Mouse (Mus musculus) kidney, postnatal 0 days (tissue): ENCODE measurements around the gene 4930590J08Rik. TPM values are rescaled to one million over a fixed set of nuclear protein-coding genes. Genes with fewer than 3 reads are reported as not detected.
A peak's percentile ranks its signal among the peaks of the same experiment; 100 is the strongest.
"Not testable (repeated sequence)": the region's sequence is repeated elsewhere in the genome, so short reads cannot be mapped to it uniquely, and the experiment has no call there.

Experiments
- ATAC-seq: fragments of 200-750 bp; cut with Nextera tagmentation; replicated peaks from 2 replicates; pipeline ENCODE4 v1.8.0; 2017; ENCODE audit warnings: low read depth, moderate number of reproducible peaks, moderate TSS enrichment, moderate library complexity; ENCODE audit not compliant: low FRiP score
- DNase-seq: peaks from one replicate; pipeline ENCODE4 v3.0.0-alpha.2; 2016; ENCODE audit warnings: low spot score
- H3K27ac ChIP-seq: fragments of 300-500 bp; sonication (generic); 2 replicates; pipeline ENCODE4 v1.5.1; 2014; ENCODE audit warnings: mild to moderate bottlenecking
- H3K27me3 ChIP-seq: fragments of 300-500 bp; sonication (generic); 2 replicates; pipeline ENCODE4 v1.6.1; 2014; ENCODE audit warnings: low read length, mixed read lengths; ENCODE audit not compliant: insufficient read depth
- H3K36me3 ChIP-seq: fragments of 300-500 bp; sonication (generic); 2 replicates; pipeline ENCODE4 v1.6.1; 2014; ENCODE audit warnings: low read length, mixed read lengths; ENCODE audit not compliant: insufficient read depth
- H3K4me1 ChIP-seq: fragments of 300-500 bp; sonication (generic); replicated peaks from 2 replicates; pipeline ENCODE4 v1.6.1; 2014; ENCODE audit warnings: antibody characterized with exemption, low read length, mixed read lengths; ENCODE audit not compliant: insufficient read depth
- H3K4me2 ChIP-seq: fragments of 300-500 bp; sonication (generic); 2 replicates; pipeline ENCODE4 v1.6.1; 2014; ENCODE audit warnings: mild to moderate bottlenecking, low read length, moderate library complexity, mixed read lengths
- H3K4me3 ChIP-seq: fragments of 300-500 bp; sonication (generic); replicated peaks from 2 replicates; pipeline ENCODE4 v1.5.1; 2014; ENCODE audit warnings: low read depth, low read length
- H3K9ac ChIP-seq: fragments of 300-500 bp; sonication (generic); 2 replicates; pipeline ENCODE4 v1.6.1; 2014; ENCODE audit warnings: low read depth, low read length
- H3K9me3 ChIP-seq: fragments of 300-500 bp; sonication (generic); replicated peaks from 2 replicates; pipeline ENCODE4 v1.6.1; 2016; ENCODE audit warnings: low read length, inconsistent platforms, mixed read lengths
- CTCF ChIP-seq: IDR thresholded peaks from 2 replicates; pipeline ENCODE4 v1.5.1; 2016; ENCODE audit warnings: antibody characterized with exemption, low read depth, mild to moderate bottlenecking, moderate library complexity
- whole genome bisulfite sequencing: fragments of 180-500 bp; shearing (Covaris S2); extraction: QIAGEN DNeasy Blood & Tissue Kit; methylation state at CpG from one replicate; pipeline ENCODE4 v1.1.7; 2014; 5-methylcytosine and 5-hydroxymethylcytosine counted together
- polyA plus RNA-seq: library from polyadenylated mRNA; unstranded; fragments of >200 nt; fragmentation: Nextera tagmentation; extraction: Ambion mirVana; gene quantifications from 2 replicates; pipeline ENCODE4 v1.2.1, GENCODE M21; 2015

4930590J08Rik gene
- polyA plus RNA-seq, 1 experiment from 2014 or later = 0.21 TPM

DNA sequence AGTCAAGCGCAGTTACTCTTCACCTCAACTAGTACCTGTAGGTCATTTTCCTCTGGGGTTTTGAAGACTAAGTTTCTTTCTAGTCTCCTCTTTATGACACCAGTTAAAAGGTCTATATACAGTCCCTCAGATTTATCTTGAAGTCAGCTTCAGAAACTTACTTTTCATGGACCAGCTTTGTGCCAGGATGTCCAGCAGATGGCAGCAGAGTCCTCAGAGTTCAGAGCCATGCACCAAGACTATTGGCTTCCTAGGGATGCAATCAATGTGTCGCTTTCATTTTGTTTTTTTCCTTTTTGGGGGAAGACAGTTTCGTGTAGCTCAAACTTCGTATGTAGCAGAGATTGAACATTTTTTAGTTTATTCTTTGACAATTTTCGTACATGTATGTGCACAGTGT is 1.1 kb upstream of the 4930590J08Rik start:
- ATAC-seq = no peak; the same call in 1 of the 2 replicates
- H3K27ac ChIP-seq = no peak overlapping the region
- TF ChIP-seq CTCF = peak; percentile 96
- H3K4me3 ChIP-seq = no peak overlapping the region
- H3K4me2 ChIP-seq = no peak overlapping the region
- H3K36me3 ChIP-seq = peaks cover 37% of the 10 kb centered on the region
- H3K4me1 ChIP-seq = no peaks in the 10 kb centered on the region
- peak; percentile 92 for DNase-seq
- H3K27me3 ChIP-seq = no peaks in the 10 kb centered on the region
- H3K9me3 ChIP-seq = no peaks in the 10 kb centered on the region
- 34% methylated on average over 5 of the region's 5 CpGs for WGBS
- no peak overlapping the region for H3K9ac ChIP-seq

DNA sequence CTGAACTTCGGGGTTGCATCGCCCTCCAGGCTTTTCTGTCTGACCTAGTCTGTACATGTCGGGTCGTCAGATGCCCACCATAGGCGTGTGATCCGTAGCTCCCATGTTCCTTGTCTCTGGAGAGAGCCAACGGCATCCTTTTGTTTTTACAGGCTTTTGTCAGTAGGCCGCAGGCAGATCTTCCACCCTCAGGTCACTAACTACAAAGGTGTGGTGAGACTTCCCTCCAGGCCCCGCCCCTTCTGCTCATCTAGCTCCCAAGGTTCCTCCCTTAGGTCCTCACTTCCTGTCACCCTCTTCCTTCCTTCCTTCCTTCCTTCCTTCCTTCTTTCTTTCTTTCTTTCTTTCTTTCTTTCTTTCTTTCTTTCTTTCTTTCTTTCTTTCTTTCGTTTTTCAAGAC is 11.4 kb downstream of the 4930590J08Rik start:
- no peaks in the 10 kb centered on the region for H3K4me1 ChIP-seq
- no peak overlapping the region for H3K4me3 ChIP-seq
- WGBS = 85% methylated on average over 10 of the region's 10 CpGs
- no peak overlapping the region for H3K27ac ChIP-seq
- H3K27me3 ChIP-seq = no peaks in the 10 kb centered on the region
- no peak for ATAC-seq
- no peak overlapping the region for H3K9ac ChIP-seq
- no peaks in the 10 kb centered on the region for H3K36me3 ChIP-seq
- no peak for TF ChIP-seq CTCF
- no peaks in the 10 kb centered on the region for H3K9me3 ChIP-seq
- H3K4me2 ChIP-seq = no peak overlapping the region
- DNase-seq = no peak

DNA sequence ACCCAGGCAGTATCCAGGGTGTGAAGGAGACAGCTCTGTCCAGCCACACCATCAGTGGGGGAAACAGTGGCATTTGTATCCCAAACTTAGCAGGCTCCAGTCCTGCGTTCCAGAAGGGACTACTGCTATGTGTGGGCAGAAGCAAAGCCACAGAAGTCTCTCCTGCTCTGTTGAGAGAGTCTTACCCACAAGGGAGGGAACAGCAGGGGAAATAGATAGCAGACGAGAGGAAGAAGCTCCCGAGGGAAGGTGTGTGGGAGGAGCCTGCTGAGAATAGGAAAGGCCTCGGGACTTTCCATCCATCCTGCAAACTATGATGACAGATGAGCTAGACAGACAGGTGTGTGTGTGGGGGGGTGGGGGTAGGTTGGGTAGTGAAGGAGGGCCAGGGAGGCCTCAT is 14.7 kb downstream of the 4930590J08Rik start:
- ATAC-seq = no peak
- TF ChIP-seq CTCF = no peak
- Histone ChIP-seq H3K36me3 (no peaks in the 10 kb centered on the region), H3K4me3 (no peak overlapping the region), H3K27me3 (no peaks in the 10 kb centered on the region), H3K9ac (no peak overlapping the region), H3K9me3 (no peaks in the 10 kb centered on the region), H3K4me1 (no peaks in the 10 kb centered on the region), H3K4me2 (no peak overlapping the region), H3K27ac (no peak overlapping the region)
- WGBS = 13% methylated on average over 4 of the region's 4 CpGs
- DNase-seq = peak; percentile 10

DNA sequence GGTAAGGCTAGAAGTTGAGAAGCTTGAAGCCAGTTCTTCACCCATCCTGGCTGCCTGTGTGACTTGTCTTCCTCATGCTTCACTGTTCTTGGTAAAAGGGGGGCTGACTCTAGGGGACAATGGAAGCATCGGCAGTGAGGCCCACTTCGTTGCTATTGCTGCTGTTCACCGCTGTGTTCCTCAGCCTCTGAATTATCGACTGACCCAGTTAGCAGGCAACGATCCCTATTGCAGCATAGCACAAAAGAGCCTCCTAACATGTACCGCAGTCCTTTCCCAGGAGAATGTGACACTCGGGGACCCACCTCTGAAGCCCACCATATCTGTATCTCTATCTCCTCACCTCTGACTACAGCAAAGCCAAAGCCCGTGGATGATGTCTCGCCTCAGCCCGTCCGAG is 15.1 kb downstream of the 4930590J08Rik start:
- Histone ChIP-seq H3K4me2 (no peak overlapping the region), H3K9ac (no peak overlapping the region), H3K9me3 (no peaks in the 10 kb centered on the region), H3K27ac (no peak overlapping the region), H3K27me3 (no peaks in the 10 kb centered on the region), H3K4me3 (no peak overlapping the region), H3K36me3 (no peaks in the 10 kb centered on the region), H3K4me1 (no peaks in the 10 kb centered on the region)
- TF ChIP-seq CTCF = no peak
- WGBS = 83% methylated on average over 11 of the region's 11 CpGs
- DNase-seq (no peak), ATAC-seq (no peak)

DNA sequence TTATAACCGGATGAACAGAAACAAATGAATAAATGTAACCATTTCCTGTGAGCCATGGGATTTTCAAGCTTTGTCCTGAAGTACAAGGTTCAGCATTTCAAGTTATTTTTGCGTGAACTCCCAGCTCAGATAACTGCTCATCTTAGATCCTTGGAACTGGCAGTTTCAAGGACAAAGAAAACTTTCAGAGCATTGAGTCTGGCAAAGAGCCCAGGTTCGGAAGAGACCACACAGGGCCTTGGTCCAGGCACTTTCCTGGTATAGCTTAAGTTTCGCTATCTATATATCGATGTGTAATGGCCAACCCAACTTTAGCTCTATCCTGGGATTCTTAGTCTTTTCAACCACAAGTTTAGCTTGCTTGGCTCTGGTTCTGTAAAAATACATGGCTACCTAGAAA is 28.6 kb downstream of the 4930590J08Rik start:
- no peaks in the 10 kb centered on the region for H3K4me1 ChIP-seq
- ATAC-seq (no peak), DNase-seq (peak; percentile 16)
- H3K9ac ChIP-seq = no peak overlapping the region
- no peaks in the 10 kb centered on the region for H3K9me3 ChIP-seq
- H3K4me3 ChIP-seq = no peak overlapping the region
- TF ChIP-seq CTCF = no peak
- no peak overlapping the region for H3K4me2 ChIP-seq
- no peaks in the 10 kb centered on the region for H3K27me3 ChIP-seq
- H3K27ac ChIP-seq = no peak overlapping the region; the same call in 1 of the 2 replicates
- no peaks in the 10 kb centered on the region for H3K36me3 ChIP-seq
- 65% methylated on average over 5 of the region's 5 CpGs for WGBS

DNA sequence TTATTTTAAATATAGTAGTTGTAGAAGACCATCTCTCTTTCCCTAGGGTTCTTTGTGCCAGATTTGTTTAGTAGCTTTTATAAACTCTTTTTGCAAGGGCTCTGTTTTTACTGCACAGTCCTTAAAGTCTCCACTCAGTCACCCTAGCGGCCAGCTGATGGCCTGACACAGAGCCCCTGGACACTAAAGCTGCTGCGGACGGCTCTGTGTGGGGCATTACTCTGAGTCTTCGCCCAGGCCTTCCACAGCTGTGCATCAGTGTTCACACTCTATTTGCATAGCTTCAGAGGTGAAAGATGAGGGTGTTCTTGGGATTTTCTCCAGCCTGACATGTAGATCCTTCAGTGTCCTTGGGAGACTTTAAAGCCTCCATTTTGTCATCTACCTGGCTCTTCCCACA is 35.9 kb downstream of the 4930590J08Rik start:
- Histone ChIP-seq H3K4me1 (peaks cover 4% of the 10 kb centered on the region; the same call in 1 of the 2 replicates), H3K9ac (no peak overlapping the region), H3K9me3 (no peaks in the 10 kb centered on the region), H3K27me3 (no peaks in the 10 kb centered on the region), H3K4me3 (no peak overlapping the region), H3K4me2 (no peak overlapping the region), H3K36me3 (no peaks in the 10 kb centered on the region), H3K27ac (no peak overlapping the region)
- no peak for DNase-seq
- ATAC-seq = no peak
- TF ChIP-seq CTCF = peak; percentile 21; the same call in 1 of the 2 replicates
- WGBS = 41% methylated on average over 4 of the region's 4 CpGs

DNA sequence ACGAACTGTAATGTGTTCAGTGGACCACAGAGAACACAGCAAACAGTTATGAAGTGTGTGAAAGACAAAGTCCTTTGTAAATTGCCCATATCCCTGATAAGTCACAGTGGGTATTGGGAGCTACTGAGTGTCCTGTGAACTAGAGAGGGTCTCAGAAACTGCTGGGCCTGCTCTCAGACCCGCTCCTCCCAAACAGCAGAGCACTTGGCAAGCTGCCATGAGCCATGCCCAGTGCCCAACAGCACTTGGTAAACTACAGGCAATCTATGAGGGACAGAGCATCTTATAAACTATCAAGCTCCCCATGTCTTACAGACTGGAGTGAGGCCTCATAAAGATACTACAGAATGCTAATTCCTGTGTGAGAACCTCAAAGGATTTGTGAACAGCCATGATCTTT is 45.8 kb downstream of the 4930590J08Rik start:
- Histone ChIP-seq H3K4me3 (no peak overlapping the region), H3K4me2 (no peak overlapping the region), H3K36me3 (no peaks in the 10 kb centered on the region), H3K4me1 (no peaks in the 10 kb centered on the region), H3K27ac (no peak overlapping the region), H3K9me3 (no peaks in the 10 kb centered on the region), H3K9ac (no peak overlapping the region), H3K27me3 (no peaks in the 10 kb centered on the region)
- no peak for TF ChIP-seq CTCF
- DNase-seq (no peak), ATAC-seq (no peak)
- 51% methylated on average over 2 of the region's 2 CpGs for WGBS

DNA sequence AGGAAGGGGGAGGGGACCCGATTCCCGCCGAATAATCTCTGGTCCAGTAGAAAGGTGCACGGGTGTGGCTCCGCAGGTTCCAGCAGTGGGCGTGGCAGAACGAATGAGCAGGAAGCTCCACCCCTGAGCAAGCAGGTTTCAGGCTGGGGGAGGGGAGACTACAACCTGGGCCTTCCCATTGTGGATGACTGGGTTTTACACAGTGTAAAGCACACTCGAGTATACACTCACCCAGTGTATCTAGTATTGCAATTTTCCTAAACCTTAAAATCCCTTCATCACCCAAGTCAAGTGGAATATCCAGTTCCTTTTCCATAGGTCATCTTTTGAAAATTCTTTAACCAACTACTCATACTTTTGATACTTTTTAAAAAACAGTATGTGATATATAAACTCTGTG is 55.4 kb downstream of the 4930590J08Rik start:
- H3K27ac ChIP-seq, H3K4me1 ChIP-seq, H3K4me3 ChIP-seq, H3K9me3 ChIP-seq, ATAC-seq, DNase-seq, H3K36me3 ChIP-seq, H3K4me2 ChIP-seq, H3K27me3 ChIP-seq, H3K9ac ChIP-seq: not testable (repeated sequence)
- WGBS = 18% methylated on average over 2 of the region's 8 CpGs
